Mouse (Mus musculus): ENCODE data around the gene Gm6583.

DNA sequence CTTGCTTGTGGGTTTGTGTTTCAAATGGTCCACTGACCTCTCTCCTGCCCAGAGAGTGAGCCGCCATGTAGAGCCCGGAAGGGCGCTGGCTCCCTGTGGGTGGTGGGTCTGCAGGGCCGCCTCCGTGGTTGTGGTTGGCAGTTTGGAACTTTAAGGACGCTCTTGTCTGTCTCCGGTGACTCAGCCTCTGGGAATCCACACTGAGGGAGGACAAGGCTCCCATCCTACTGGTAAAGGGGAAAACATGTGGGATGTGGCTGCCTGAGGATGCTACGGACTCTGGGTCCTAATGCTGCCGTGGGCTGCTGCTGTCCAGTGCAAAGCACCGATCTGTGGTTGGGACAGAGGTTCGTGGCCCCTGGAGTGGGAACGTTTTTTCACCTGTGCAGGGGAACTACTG is 12.1 kb upstream of the Gm6583 start:
- no peak for TF ChIP-seq CTCF (IDR thresholded peaks at IDR 0.05; ENCODE audit: low read depth, low read length)
- TF ChIP-seq POLR2A (IDR thresholded peaks at IDR 0.05; ENCODE audit: borderline replicate concordance, low read depth, low read length): no peak
